ENCODE assay signal across 20 mouse cellular contexts in the genomic region with DNA sequence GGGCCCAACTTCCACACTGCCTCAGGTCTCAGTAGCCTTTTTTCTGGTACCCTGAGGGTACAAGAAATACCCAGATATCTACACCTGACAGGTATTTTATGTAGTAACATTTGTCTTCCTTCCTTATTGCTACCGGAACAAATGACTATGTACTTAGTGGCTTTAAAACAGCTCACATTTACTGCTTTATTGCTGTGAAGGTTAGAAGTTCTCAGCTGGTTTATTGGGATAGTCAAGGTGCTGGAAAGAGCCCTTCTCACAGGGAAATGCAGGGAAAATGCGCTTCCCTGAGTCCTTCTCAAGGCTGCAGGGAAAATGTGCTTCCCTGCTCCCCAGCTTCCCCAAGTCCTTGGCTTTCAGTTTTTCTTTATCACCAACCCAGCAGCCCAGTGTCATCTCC. TPM values are rescaled to one million over a fixed set of nuclear protein-coding genes. Genes with fewer than 3 reads are reported as not detected.
DNase-seq lines count a peak whose midpoint lies in the region; ATAC-seq and TF ChIP-seq lines count a peak whose summit lies in the region.
"Had no signal": no experiment of that assay in that cellular context is flagged by ENCODE, and none has a peak within 500 bp of the region (broad histone marks: within the 10 kb centered on the region; RNA-seq: fewer than 3 reads in every experiment).

No protein-coding gene starts in this region.

- 54% methylated on average over 2 of the region's 2 CpGs for WGBS in intestine, embryonic 15.5 days
- WGBS in intestine, postnatal 0 days: 35% methylated on average over 2 of the region's 2 CpGs
- WGBS in olfactory bulb, adult 2 months: 96% methylated on average over 2 of the region's 2 CpGs
- WGBS in hindbrain, embryonic 10.5 days: 98% methylated on average over 2 of the region's 2 CpGs
- WGBS in liver, postnatal 0 days (ENCODE audit: insufficient replicate concordance): 80% methylated on average over 2 of the region's 2 CpGs

- H3K27me3 ChIP-seq in intestine, embryonic 15.5 days (replicated peaks): no peaks in the 10 kb centered on the region
- H3K27me3 ChIP-seq in intestine, postnatal 0 days (replicated peaks; ENCODE audit: control insufficient read depth, insufficient read depth, low read length): no peaks in the 10 kb centered on the region
- H3K27me3 ChIP-seq in hindbrain, embryonic 10.5 days (ENCODE audit: insufficient read depth, poor library complexity, severe bottlenecking): no peaks in the 10 kb centered on the region
- H3K27me3 ChIP-seq in liver, postnatal 0 days (ENCODE audit: insufficient read depth, low read length): no peaks in the 10 kb centered on the region
- H3K27me3 ChIP-seq: embryonic facial prominence, embryonic 12.5 days; forebrain, embryonic 13.5 days; forebrain, embryonic 15.5 days had no signal

- no peak overlapping the region for H3K9ac ChIP-seq in intestine, embryonic 15.5 days
- no peak overlapping the region for H3K9ac ChIP-seq in intestine, postnatal 0 days (ENCODE audit: low read depth, low read length)
- no peak overlapping the region for H3K9ac ChIP-seq in liver, postnatal 0 days (replicated peaks)
- H3K9ac ChIP-seq: embryonic facial prominence, embryonic 12.5 days; forebrain, embryonic 13.5 days; forebrain, embryonic 15.5 days had no signal

- TF ChIP-seq POLR2A in olfactory bulb, adult 2 months (IDR thresholded peaks at IDR 0.05; ENCODE audit: insufficient read depth, low read depth, low read length): no peak

- DNase-seq in kidney, adult 9 months: no peak
- no peak for DNase-seq in hindbrain, embryonic 10.5 days (ENCODE audit: low spot score)
- DNase-seq in liver, postnatal 0 days: no peak
- no peak for DNase-seq in frontal cortex, adult 2 months (ENCODE audit: extremely low spot score in 1 of 2, low spot score in 1 of 2)
- DNase-seq: adrenal gland, adult 2 months; adrenal gland, postnatal 10 days; adrenal gland, postnatal 25 days; cerebellum, adult 11 months; cerebellum, adult 18-20 months; cerebellum, adult 8-10 months; cerebellum, adult 9-11 months; cerebellum, postnatal 14 days had no signal

- H3K27ac ChIP-seq in intestine, embryonic 15.5 days: peak overlapping the region; percentile 76
- peak overlapping the region; percentile 68 for H3K27ac ChIP-seq in intestine, postnatal 0 days (ENCODE audit: low read depth, low read length)
- 0 out of 2 replicates have a peak overlapping the region, but pooled peaks have one; percentile 1 for H3K27ac ChIP-seq in olfactory bulb, adult 2 months (ENCODE audit: insufficient read depth, low read depth, low read length)
- H3K27ac ChIP-seq in hindbrain, embryonic 10.5 days: no peak overlapping the region
- H3K27ac ChIP-seq in liver, postnatal 0 days (ENCODE audit: low read depth): no peak overlapping the region
- H3K27ac ChIP-seq: embryonic facial prominence, embryonic 10.5 days; embryonic facial prominence, embryonic 12.5 days; forebrain, embryonic 13.5 days; forebrain, embryonic 15.5 days had no signal

- ATAC-seq in intestine, embryonic 15.5 days: peak; percentile 85
- peak; percentile 80 for ATAC-seq in intestine, postnatal 0 days
- no peak for ATAC-seq in liver, postnatal 0 days
- ATAC-seq: forebrain, embryonic 13.5 days; forebrain, embryonic 15.5 days had no signal

- TF ChIP-seq CTCF in intestine, postnatal 0 days (IDR thresholded peaks at IDR 0.05; ENCODE audit: low read depth): no peak
- TF ChIP-seq CTCF in olfactory bulb, adult 2 months (IDR thresholded peaks at IDR 0.05; ENCODE audit: insufficient read depth, low read depth, low read length): no peak
- TF ChIP-seq CTCF in liver, postnatal 0 days (IDR thresholded peaks at IDR 0.05; ENCODE audit: low read depth): no peak

- no peak overlapping the region for H3K4me2 ChIP-seq in intestine, embryonic 15.5 days (replicated peaks)
- peak overlapping the region; percentile 21; the same call in 1 of the 2 replicates for H3K4me2 ChIP-seq in intestine, postnatal 0 days (replicated peaks; ENCODE audit: low read depth)
- H3K4me2 ChIP-seq in liver, postnatal 0 days (ENCODE audit: low read depth, low read length): no peak overlapping the region
- H3K4me2 ChIP-seq: embryonic facial prominence, embryonic 12.5 days; forebrain, embryonic 13.5 days; forebrain, embryonic 15.5 days had no signal

- TF ChIP-seq EP300 in liver, postnatal 0 days (IDR thresholded peaks at IDR 0.05; ENCODE audit: low read depth): no peak

- peaks cover 28% of the 10 kb centered on the region for H3K4me1 ChIP-seq in intestine, embryonic 15.5 days (replicated peaks)
- peaks cover 13% of the 10 kb centered on the region; the same call in 1 of the 2 replicates for H3K4me1 ChIP-seq in intestine, postnatal 0 days (replicated peaks; ENCODE audit: control insufficient read depth, insufficient read depth, low read length)
- H3K4me1 ChIP-seq in olfactory bulb, adult 2 months (ENCODE audit: control insufficient read depth, insufficient read depth, low read length): peaks cover 52% of the 10 kb centered on the region
- peaks cover 28% of the 10 kb centered on the region for H3K4me1 ChIP-seq in hindbrain, embryonic 10.5 days (replicated peaks)
- H3K4me1 ChIP-seq in liver, postnatal 0 days (ENCODE audit: insufficient read depth): no peaks in the 10 kb centered on the region
- H3K4me1 ChIP-seq: embryonic facial prominence, embryonic 12.5 days had no signal

- H3K36me3 ChIP-seq in intestine, embryonic 15.5 days: no peaks in the 10 kb centered on the region
- H3K36me3 ChIP-seq in intestine, postnatal 0 days (ENCODE audit: control insufficient read depth, insufficient read depth): no peaks in the 10 kb centered on the region
- H3K36me3 ChIP-seq in hindbrain, embryonic 10.5 days: no peaks in the 10 kb centered on the region
- H3K36me3 ChIP-seq in liver, postnatal 0 days (replicated peaks; ENCODE audit: insufficient read depth, low read length): no peaks in the 10 kb centered on the region
- H3K36me3 ChIP-seq: embryonic facial prominence, embryonic 10.5 days; embryonic facial prominence, embryonic 12.5 days; forebrain, embryonic 15.5 days had no signal

- no peak overlapping the region for H3K4me3 ChIP-seq in intestine, embryonic 15.5 days (replicated peaks)
- H3K4me3 ChIP-seq in intestine, postnatal 0 days (ENCODE audit: low read depth, low read length): no peak overlapping the region
- H3K4me3 ChIP-seq in olfactory bulb, adult 2 months (ENCODE audit: insufficient read depth, low read depth, low read length): no peak overlapping the region
- no peak overlapping the region for H3K4me3 ChIP-seq in hindbrain, embryonic 10.5 days
- H3K4me3 ChIP-seq in liver, postnatal 0 days (ENCODE audit: low read depth, low read length): no peak overlapping the region
- H3K4me3 ChIP-seq: embryonic facial prominence, embryonic 10.5 days; embryonic facial prominence, embryonic 12.5 days; forebrain, embryonic 13.5 days; forebrain, embryonic 15.5 days had no signal

- H3K9me3 ChIP-seq in intestine, embryonic 15.5 days: no peaks in the 10 kb centered on the region
- H3K9me3 ChIP-seq in intestine, postnatal 0 days (ENCODE audit: control insufficient read depth): no peaks in the 10 kb centered on the region
- no peaks in the 10 kb centered on the region for H3K9me3 ChIP-seq in hindbrain, embryonic 10.5 days
- no peaks in the 10 kb centered on the region for H3K9me3 ChIP-seq in liver, postnatal 0 days (ENCODE audit: low read length)
- H3K9me3 ChIP-seq: embryonic facial prominence, embryonic 10.5 days; embryonic facial prominence, embryonic 12.5 days; forebrain, embryonic 13.5 days; forebrain, embryonic 15.5 days had no signal

RNA-seq across cellular contexts. Expression of a gene that starts 25.0 kb away (rescaled TPM):
- 4.7 and 5.8 TPM in 2 replicates for polyA plus RNA-seq in intestine, embryonic 15.5 days (2015; fragmentation: Nextera tagmentation; extraction: Ambion mirVana)
- 6.0 and 7.1 TPM in 2 replicates for polyA plus RNA-seq in intestine, postnatal 0 days (2015; fragmentation: Nextera tagmentation; extraction: Ambion mirVana)
- 253 and 540 TPM in 2 replicates for polyA plus RNA-seq in olfactory bulb, adult 2 months (2012; ENCODE audit: insufficient read depth, insufficient read length, low replicate concordance, missing spikeins)
- 5.2 and 12.5 TPM in 2 replicates for polyA plus RNA-seq in hindbrain, embryonic 10.5 days (2016; fragmentation: Nextera tagmentation; extraction: Ambion mirVana)
- 4.9 and 5.1 TPM in 2 replicates for polyA plus RNA-seq in liver, postnatal 0 days (2015; fragmentation: Nextera tagmentation; extraction: Ambion mirVana)
- 202 and 212 TPM in 2 replicates for polyA plus RNA-seq in frontal cortex, adult 2 months (2012; rRNA removed)

RNA-seq across cellular contexts. Expression of a gene that starts 37.7 kb away (rescaled TPM):
- polyA plus RNA-seq in intestine, embryonic 15.5 days (2015; fragmentation: Nextera tagmentation; extraction: Ambion mirVana): 34.8 and 39.7 TPM in 2 replicates
- 39.4 and 44.9 TPM in 2 replicates for polyA plus RNA-seq in intestine, postnatal 0 days (2015; fragmentation: Nextera tagmentation; extraction: Ambion mirVana)
- polyA plus RNA-seq in olfactory bulb, adult 2 months (2012; ENCODE audit: insufficient read depth, insufficient read length, low replicate concordance, missing spikeins): not detected in 2 replicates
- 34.1 and 38.7 TPM in 2 replicates for polyA plus RNA-seq in hindbrain, embryonic 10.5 days (2016; fragmentation: Nextera tagmentation; extraction: Ambion mirVana)
- polyA plus RNA-seq in liver, postnatal 0 days (2015; fragmentation: Nextera tagmentation; extraction: Ambion mirVana): 9.9 and 10.8 TPM in 2 replicates
- polyA plus RNA-seq in frontal cortex, adult 2 months (2012; rRNA removed): 33.5 and 36.6 TPM in 2 replicates

RNA-seq across cellular contexts. Expression of a gene that starts 38.3 kb away (rescaled TPM):
- 0.78 and 0.93 TPM in 2 replicates for polyA plus RNA-seq in intestine, embryonic 15.5 days (2015; fragmentation: Nextera tagmentation; extraction: Ambion mirVana)
- 0.29 TPM in 1 of 2 replicates, not detected in the other for polyA plus RNA-seq in intestine, postnatal 0 days (2015; fragmentation: Nextera tagmentation; extraction: Ambion mirVana)
- polyA plus RNA-seq in olfactory bulb, adult 2 months (2012; ENCODE audit: insufficient read depth, insufficient read length, low replicate concordance, missing spikeins): not detected in 2 replicates
- 0.95 and 4.1 TPM in 2 replicates for polyA plus RNA-seq in hindbrain, embryonic 10.5 days (2016; fragmentation: Nextera tagmentation; extraction: Ambion mirVana)
- not detected in 2 replicates for polyA plus RNA-seq in liver, postnatal 0 days (2015; fragmentation: Nextera tagmentation; extraction: Ambion mirVana)
- 1.1 and 1.2 TPM in 2 replicates for polyA plus RNA-seq in frontal cortex, adult 2 months (2012; rRNA removed)
- polyA plus RNA-seq: C2C12 had no signal

Comparison
In these comparisons a context has a peak if more than half of its experiments do, and no peak if none do; other contexts are left out.
1. H3K27ac ChIP-seq: peak in intestine, embryonic 15.5 days (single experiment), intestine, postnatal 0 days (single experiment) and olfactory bulb, adult 2 months (single experiment); none in hindbrain, embryonic 10.5 days (single experiment) and liver, postnatal 0 days (single experiment).
2. RNA of a gene that starts 25.0 kb away (polyA plus RNA-seq): 253 to 540 TPM in olfactory bulb, adult 2 months and 202 to 212 TPM in frontal cortex, adult 2 months; 5.2 to 12.5 TPM in hindbrain, embryonic 10.5 days, 6.0 to 7.1 TPM in intestine, postnatal 0 days, 4.9 to 5.1 TPM in liver, postnatal 0 days and 4.7 to 5.8 TPM in intestine, embryonic 15.5 days; every median in the first group is over 10 times any median in the second.
3. RNA of a gene that starts 37.7 kb away (polyA plus RNA-seq): 39.4 to 44.9 TPM in intestine, postnatal 0 days, 33.5 to 36.6 TPM in frontal cortex, adult 2 months, 34.8 to 39.7 TPM in intestine, embryonic 15.5 days, 34.1 to 38.7 TPM in hindbrain, embryonic 10.5 days and 9.9 to 10.8 TPM in liver, postnatal 0 days; not detected in olfactory bulb, adult 2 months; every median in the first group is over 10 times any median in the second.